Mouse (Mus musculus) intestine, postnatal 0 days (tissue): ENCODE data around the gene Upp2. TPM values are rescaled to one million over a fixed set of nuclear protein-coding genes. Genes with fewer than 3 reads are reported as not detected.

Experiments used
- ATAC-seq: fragments of 200-750 bp; cut with Nextera tagmentation; 2 replicates; pipeline ENCODE4 v1.8.0; 2017; ENCODE audit warnings: mild to moderate bottlenecking, moderate TSS enrichment, moderate library complexity
- H3K27ac ChIP-seq: fragments of 300-500 bp; sonication (generic); 2 replicates; pipeline ENCODE4 v1.5.1; 2014; ENCODE audit warnings: mild to moderate bottlenecking, low read depth, low read length, moderate library complexity
- H3K27me3 ChIP-seq: fragments of 300-500 bp; sonication (generic); replicated peaks from 2 replicates; pipeline ENCODE4 v1.6.1; 2014; ENCODE audit warnings: low read length, mixed read lengths; ENCODE audit not compliant: control insufficient read depth, insufficient read depth
- H3K36me3 ChIP-seq: fragments of 300-500 bp; sonication (generic); 2 replicates; pipeline ENCODE4 v1.6.1; 2014; ENCODE audit warnings: mild to moderate bottlenecking, moderate library complexity; ENCODE audit not compliant: control insufficient read depth, insufficient read depth
- H3K4me1 ChIP-seq: fragments of 300-500 bp; sonication (generic); replicated peaks from 2 replicates; pipeline ENCODE4 v1.6.1; 2014; ENCODE audit warnings: antibody characterized with exemption, low read length, mixed read lengths; ENCODE audit not compliant: control insufficient read depth, insufficient read depth
- H3K4me2 ChIP-seq: fragments of 300-500 bp; sonication (generic); replicated peaks from 2 replicates; pipeline ENCODE4 v1.6.1; 2014; ENCODE audit warnings: low read depth, mild to moderate bottlenecking, moderate library complexity
- H3K4me3 ChIP-seq: fragments of 300-500 bp; sonication (generic); 2 replicates; pipeline ENCODE4 v1.5.1; 2014; ENCODE audit warnings: low read depth, low read length
- H3K9ac ChIP-seq: fragments of 300-500 bp; sonication (generic); 2 replicates; pipeline ENCODE4 v1.6.1; 2014; ENCODE audit warnings: mild to moderate bottlenecking, low read depth, low read length
- H3K9me3 ChIP-seq: fragments of 300-500 bp; sonication (generic); 2 replicates; pipeline ENCODE4 v1.6.1; 2016; ENCODE audit warnings: mixed run types; ENCODE audit not compliant: control insufficient read depth
- CTCF ChIP-seq: sonication (generic); IDR thresholded peaks from 2 replicates; pipeline ENCODE4 v1.5.1; 2016; ENCODE audit warnings: low read depth, mild to moderate bottlenecking, control low read depth, antibody characterized with exemption, moderate library complexity
- WGBS: fragments of 180-500 bp; shearing (Covaris S2); extraction: QIAGEN DNeasy Blood & Tissue Kit; methylation state at CpG from one replicate; pipeline ENCODE4 v1.1.7; 2014; 5-methylcytosine and 5-hydroxymethylcytosine counted together
- polyA plus RNA-seq: library from polyadenylated mRNA; unstranded; fragments of >200 nt; fragmentation: Nextera tagmentation; extraction: Ambion mirVana; gene quantifications from 2 replicates; pipeline ENCODE4 v1.2.1, GENCODE M21; 2015

Upp2 gene
- polyA plus RNA-seq, 1 experiment from 2014 or later = 3.8 TPM

DNA sequence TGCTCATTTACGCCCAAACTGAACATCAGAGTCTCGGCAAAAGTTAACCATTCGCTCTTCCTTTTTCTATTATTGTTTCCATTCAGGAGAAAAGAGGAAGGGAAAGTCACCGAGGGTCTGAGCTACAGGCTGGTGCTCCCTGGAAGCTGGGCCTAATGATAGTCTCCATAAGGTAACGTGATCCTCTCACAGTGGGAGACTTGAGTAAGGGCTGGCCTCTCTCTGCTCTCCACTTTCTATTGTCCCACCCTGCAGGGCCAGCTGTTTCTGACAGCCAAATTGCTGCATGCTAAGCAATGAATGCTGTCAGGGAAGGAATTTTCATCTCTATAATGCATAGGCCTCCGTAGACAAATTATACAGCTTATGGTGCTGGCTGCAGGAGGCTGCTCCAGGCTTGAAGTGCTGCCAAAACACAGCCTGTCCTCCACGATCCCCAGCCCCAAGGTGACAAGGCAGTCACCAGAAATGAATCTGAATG is 33.5 kb upstream of the Upp2 start:
- Histone ChIP-seq H3K27ac (no peak overlapping the region), H3K4me1 (peaks cover 14% of the 10 kb centered on the region), H3K4me3 (no peak overlapping the region), H3K4me2 (0 out of 2 replicates have a peak overlapping the region, but pooled peaks have one; percentile 24), H3K9me3 (no peaks in the 10 kb centered on the region), H3K27me3 (no peaks in the 10 kb centered on the region), H3K9ac (no peak overlapping the region), H3K36me3 (no peaks in the 10 kb centered on the region)
- ATAC-seq = no peak
- no peak for TF ChIP-seq CTCF
- 47% methylated on average over 7 of the region's 7 CpGs for WGBS

DNA sequence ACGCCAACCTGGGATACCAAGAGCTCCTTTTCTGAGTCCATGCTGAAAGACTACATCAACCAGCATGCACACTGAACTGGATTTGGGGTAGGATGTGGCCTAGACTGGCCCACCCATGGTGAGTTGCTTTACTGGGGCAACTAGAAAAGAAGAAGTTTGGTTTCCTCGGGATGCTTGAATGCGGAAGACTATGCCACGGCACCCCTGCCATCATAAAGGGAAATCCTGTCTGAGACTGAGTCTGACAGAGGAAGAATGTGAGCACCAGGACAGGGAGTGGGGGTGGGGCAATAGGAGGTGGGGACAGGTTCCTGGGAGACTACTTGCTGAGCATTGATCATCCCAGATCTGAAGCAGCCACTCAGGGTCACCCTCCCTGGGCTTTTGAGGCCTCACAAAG is 32.7 kb upstream of the Upp2 start:
- TF ChIP-seq CTCF = no peak
- H3K4me3 ChIP-seq = no peak overlapping the region
- peaks cover 14% of the 10 kb centered on the region for H3K4me1 ChIP-seq
- H3K27me3 ChIP-seq = no peaks in the 10 kb centered on the region
- H3K9me3 ChIP-seq = no peaks in the 10 kb centered on the region
- ATAC-seq = no peak
- WGBS = 80% methylated on average over 4 of the region's 4 CpGs
- H3K9ac ChIP-seq = no peak overlapping the region
- no peak overlapping the region for H3K4me2 ChIP-seq
- H3K36me3 ChIP-seq = no peaks in the 10 kb centered on the region
- H3K27ac ChIP-seq = no peak overlapping the region

DNA sequence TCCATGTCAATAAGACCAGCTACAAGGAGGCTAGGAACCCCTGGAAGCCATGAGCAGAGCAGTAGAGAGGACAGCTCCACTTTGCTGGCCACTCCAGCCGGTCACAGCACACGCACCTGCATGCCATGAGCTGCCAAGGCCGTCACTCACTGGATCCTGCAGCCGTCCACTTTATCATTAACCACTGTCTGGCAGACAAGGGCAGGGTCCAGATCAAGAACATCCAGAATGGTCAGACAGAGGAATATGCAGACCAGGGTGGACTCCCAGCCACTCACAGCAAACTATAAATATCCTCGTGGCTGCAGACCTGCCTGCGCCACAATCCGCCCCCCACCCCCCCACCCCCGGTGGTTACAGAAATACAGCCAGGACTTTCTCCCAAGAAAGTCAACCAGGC is 31.9 kb upstream of the Upp2 start:
- TF ChIP-seq CTCF = no peak
- WGBS = 47% methylated on average over 8 of the region's 8 CpGs
- Histone ChIP-seq H3K27me3 (no peaks in the 10 kb centered on the region), H3K4me2 (peak overlapping the region; percentile 45), H3K9me3 (no peaks in the 10 kb centered on the region), H3K36me3 (no peaks in the 10 kb centered on the region), H3K4me3 (no peak overlapping the region), H3K27ac (peak overlapping the region; percentile 70), H3K4me1 (peaks cover 14% of the 10 kb centered on the region), H3K9ac (no peak overlapping the region)
- ATAC-seq = peak; percentile 43

DNA sequence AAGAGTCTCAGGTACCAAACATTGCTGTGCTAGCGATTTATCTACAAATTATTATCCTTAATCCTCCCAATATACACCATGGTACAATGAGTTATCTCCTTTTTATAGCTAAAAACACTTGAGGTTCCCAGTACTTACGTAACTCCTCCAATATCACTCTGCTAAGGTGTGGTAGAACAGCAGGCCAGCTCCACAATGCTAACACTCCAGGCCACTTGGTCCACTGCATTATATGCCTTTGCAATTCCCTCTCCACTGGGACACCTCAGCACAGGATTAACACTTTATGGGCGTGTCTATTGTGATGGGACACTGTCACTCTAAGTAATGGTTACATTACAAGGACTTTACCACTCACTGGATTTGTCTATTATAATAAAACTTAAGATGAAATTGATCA is 30.3 kb upstream of the Upp2 start:
- ATAC-seq = no peak
- Histone ChIP-seq H3K4me3 (no peak overlapping the region), H3K9ac (no peak overlapping the region), H3K36me3 (no peaks in the 10 kb centered on the region), H3K9me3 (no peaks in the 10 kb centered on the region), H3K4me1 (peaks cover 12% of the 10 kb centered on the region), H3K27me3 (no peaks in the 10 kb centered on the region), H3K4me2 (no peak overlapping the region), H3K27ac (no peak overlapping the region)
- TF ChIP-seq CTCF = no peak
- 71% methylated on average over 3 of the region's 3 CpGs for WGBS

DNA sequence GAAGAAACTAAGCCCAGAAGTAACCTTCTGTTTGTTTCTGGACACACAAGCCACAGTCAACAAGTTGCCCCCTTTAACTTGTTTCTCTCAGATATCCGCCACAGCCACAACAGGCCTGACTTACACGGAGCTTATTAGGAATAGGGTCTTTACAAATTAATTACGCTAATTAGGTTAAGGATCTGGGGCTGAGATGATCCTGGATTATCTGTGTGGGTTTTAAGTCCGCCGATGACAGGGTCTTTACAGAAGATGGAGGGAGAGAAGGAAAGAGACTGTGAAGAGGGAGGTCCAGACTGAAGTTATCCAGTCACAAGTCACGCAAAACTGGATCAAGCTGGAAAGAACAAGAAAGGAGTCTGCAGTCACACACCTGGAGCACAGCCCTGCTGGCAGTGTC is 28.9 kb upstream of the Upp2 start:
- no peak for ATAC-seq
- Histone ChIP-seq H3K27ac (no peak overlapping the region), H3K4me3 (no peak overlapping the region), H3K9me3 (no peaks in the 10 kb centered on the region), H3K4me2 (no peak overlapping the region), H3K9ac (no peak overlapping the region), H3K4me1 (peaks cover 12% of the 10 kb centered on the region), H3K27me3 (no peaks in the 10 kb centered on the region), H3K36me3 (no peaks in the 10 kb centered on the region)
- TF ChIP-seq CTCF = no peak
- WGBS = 91% methylated on average over 6 of the region's 6 CpGs

DNA sequence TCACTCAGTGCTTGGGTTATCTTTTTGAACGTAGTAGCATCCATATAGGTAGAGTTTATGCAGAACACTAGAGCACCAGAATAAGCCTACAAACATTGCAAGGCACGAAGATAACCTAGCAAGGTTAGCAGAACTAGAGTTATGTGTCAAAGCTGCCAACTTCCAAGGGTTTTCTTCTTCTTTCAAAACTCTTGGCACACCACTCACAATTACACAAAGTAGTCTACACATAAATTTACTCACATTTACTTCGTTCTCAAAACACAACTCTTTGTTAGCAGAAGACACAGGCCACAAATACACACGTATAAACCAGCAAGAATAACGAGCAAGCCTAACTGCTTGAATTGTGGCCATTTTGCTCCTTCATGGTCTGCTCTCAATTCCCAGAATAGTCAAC is 23.8 kb upstream of the Upp2 start:
- TF ChIP-seq CTCF = no peak
- ATAC-seq = no peak
- WGBS = 88% methylated on average over 5 of the region's 5 CpGs

DNA sequence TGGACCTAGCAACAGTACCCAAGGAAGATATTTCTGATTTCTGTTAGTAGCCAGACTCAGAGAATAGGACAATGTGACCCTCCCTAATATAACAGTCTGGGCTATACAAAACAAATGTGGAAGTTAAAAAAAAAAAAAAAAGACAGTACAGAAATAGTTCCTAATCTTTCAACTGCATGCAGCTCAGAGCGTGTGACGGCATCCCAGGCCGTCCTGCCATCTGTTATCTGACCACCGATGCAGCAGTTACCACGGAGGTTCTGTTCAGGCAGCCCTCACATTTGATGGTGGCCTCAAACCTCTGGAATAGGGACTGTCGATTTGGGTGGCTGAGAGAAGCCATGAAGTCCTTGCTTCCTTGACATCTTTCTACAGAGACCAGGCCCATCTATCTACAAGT is 22.7 kb upstream of the Upp2 start:
- Histone ChIP-seq H3K9ac (no peak overlapping the region), H3K36me3 (no peaks in the 10 kb centered on the region), H3K4me2 (no peak overlapping the region), H3K9me3 (no peaks in the 10 kb centered on the region), H3K4me1 (no peaks in the 10 kb centered on the region), H3K4me3 (no peak overlapping the region), H3K27me3 (no peaks in the 10 kb centered on the region), H3K27ac (no peak overlapping the region)
- no peak for ATAC-seq
- WGBS = 92% methylated on average over 6 of the region's 6 CpGs
- TF ChIP-seq CTCF = no peak

More for the DNA sequence above, 23.8 kb upstream of the Upp2 start:
- Histone ChIP-seq H3K27ac (no peak overlapping the region), H3K27me3 (no peaks in the 10 kb centered on the region), H3K4me2 (no peak overlapping the region), H3K9me3 (no peaks in the 10 kb centered on the region), H3K4me3 (no peak overlapping the region), H3K9ac (no peak overlapping the region), H3K36me3 (no peaks in the 10 kb centered on the region), H3K4me1 (no peaks in the 10 kb centered on the region)
